Mouse (Mus musculus): ENCODE results near the gene Hsd11b1. TPM values are rescaled to one million over a fixed set of nuclear protein-coding genes. Genes with fewer than 3 reads are reported as not detected.

Gene Hsd11b1
- 184 and 200 TPM in 2 replicates for polyA plus RNA-seq (2015; fragmentation: Nextera tagmentation; extraction: Ambion mirVana)

DNA sequence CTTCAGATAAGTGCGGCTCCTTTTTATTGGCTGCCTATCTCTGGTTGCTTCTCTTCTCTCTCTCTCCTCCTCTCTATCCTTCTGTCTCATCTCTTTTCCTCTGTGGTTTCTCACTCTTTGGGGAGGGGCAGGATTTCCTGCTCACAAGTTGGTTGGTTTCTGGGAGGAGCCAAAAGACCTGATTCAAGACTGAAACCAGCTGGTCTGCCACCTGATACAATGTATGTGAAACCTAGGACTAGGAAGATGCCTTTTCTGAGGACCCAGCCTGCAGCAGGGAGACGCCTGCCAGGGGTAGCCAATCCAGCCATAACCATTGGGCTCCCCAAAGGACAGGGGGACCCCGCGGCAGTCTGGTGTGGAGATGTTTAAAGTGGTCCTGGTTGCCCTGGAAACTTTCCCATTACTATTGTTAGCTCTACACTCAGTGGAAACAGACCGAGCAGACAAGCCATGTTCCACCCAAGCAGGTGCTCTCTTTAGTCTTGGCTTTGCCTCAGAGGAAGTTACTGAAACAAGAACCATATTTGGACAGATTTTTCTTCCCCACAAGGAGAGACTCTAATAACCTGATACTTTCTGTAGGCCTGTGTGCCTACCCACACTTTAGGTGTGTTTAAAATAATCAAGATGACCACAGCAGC is at the start of gene Hsd11b1:
Gene Hsd11b1, minus strand, starts transcription at position 121 of the 644 bp plus-strand sequence.
- Histone ChIP-seq H3K9ac (replicated peaks; ENCODE audit: low read depth) (no peak within 1 kb of the TSS), H3K9me3 (ENCODE audit: low read length) (no peaks in the 10 kb centered on the region), H3K27ac (ENCODE audit: low read length) (peak within 1 kb of the TSS; percentile 85), H3K4me3 (ENCODE audit: low read depth, low read length) (peak within 1 kb of the TSS; percentile 6), H3K36me3 (ENCODE audit: insufficient read depth, low read length) (no peaks in the 10 kb centered on the region), H3K27me3 (replicated peaks; ENCODE audit: insufficient read depth, low read length) (no peaks in the 10 kb centered on the region), H3K4me2 (replicated peaks; ENCODE audit: low read depth, low read length) (peak within 1 kb of the TSS; percentile 45), H3K4me1 (ENCODE audit: insufficient read depth, low read depth, low read length) (peaks cover 5% of the 10 kb centered on the region; the same call in 1 of the 2 replicates)
- peak; percentile 29 for ATAC-seq
- no peak for TF ChIP-seq CTCF (IDR thresholded peaks at IDR 0.05)
- TF ChIP-seq EP300 (IDR thresholded peaks at IDR 0.05), result no peak
- DNase-seq (ENCODE audit: low spot score), result peak; percentile 72
- 53% methylated on average over 5 of the region's 5 CpGs for WGBS

DNA sequence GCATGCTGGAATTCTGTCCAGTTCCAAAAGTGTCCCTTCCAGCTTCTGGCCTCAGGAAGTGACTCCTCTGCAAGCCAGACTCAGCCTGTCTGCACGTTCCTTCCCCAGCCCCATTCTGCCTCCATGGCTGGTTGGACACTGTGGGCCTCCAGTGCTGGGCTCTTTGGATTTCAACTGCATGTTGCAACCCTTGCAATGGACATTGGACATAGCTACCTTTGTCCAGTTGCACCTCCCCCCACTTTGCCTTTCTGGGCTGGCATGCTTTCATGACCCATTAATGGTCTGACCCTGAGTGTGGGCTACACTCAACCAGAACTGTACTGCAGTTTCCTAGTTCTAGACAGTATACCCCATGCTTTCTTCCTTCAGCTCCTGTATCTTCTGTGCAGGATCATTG is 47.7 kb upstream of the Hsd11b1 start:
- peak overlapping the region; percentile 58; the same call in 1 of the 2 replicates for H3K27ac ChIP-seq (ENCODE audit: low read length)
- H3K4me1 ChIP-seq (ENCODE audit: insufficient read depth, low read depth, low read length), result peaks cover 3% of the 10 kb centered on the region; the same call in 1 of the 2 replicates
- WGBS, result 53% methylated on average over 1 of the region's 1 CpGs
- no peak overlapping the region for H3K4me2 ChIP-seq (replicated peaks; ENCODE audit: low read depth, low read length)
- ATAC-seq (no peak), DNase-seq (ENCODE audit: low spot score) (no peak)
- no peak overlapping the region for H3K4me3 ChIP-seq (ENCODE audit: low read depth, low read length)
- H3K9ac ChIP-seq (replicated peaks; ENCODE audit: low read depth), result no peak overlapping the region
- H3K36me3 ChIP-seq (ENCODE audit: insufficient read depth, low read length), result no peaks in the 10 kb centered on the region
- TF ChIP-seq EP300 (IDR thresholded peaks at IDR 0.05), result no peak
- TF ChIP-seq CTCF (IDR thresholded peaks at IDR 0.05), result no peak
- H3K27me3 ChIP-seq (replicated peaks; ENCODE audit: insufficient read depth, low read length), result no peaks in the 10 kb centered on the region
- H3K9me3 ChIP-seq (ENCODE audit: low read length), result no peaks in the 10 kb centered on the region

DNA sequence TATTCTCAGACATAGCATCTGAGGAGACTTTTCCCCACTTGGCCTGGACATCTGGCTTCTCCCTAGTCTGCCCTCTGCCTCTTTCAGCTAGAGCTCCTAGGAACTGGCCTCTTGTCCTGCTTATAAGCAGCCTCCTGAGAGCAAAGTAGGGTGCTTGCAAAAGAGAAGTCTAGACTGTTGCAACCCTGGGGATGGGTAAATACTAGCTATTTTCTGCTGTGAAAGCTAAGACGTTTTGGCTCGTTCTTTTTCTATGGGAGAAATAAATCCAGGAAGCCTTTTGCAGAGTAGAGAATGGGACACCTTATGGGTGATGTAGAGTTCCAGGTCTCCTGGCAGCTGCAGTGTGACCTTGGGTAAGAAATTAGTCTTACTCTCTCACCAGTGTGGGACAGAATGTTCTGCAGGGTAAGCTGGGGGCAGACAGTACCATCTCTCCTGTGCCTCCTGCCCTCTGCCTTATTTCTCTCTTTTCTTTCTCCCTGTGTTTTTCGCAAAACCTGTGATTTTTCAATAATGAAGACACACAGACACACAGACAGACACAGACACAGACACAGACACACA is 46.7 kb upstream of the Hsd11b1 start:
- Histone ChIP-seq H3K27me3 (replicated peaks; ENCODE audit: insufficient read depth, low read length) (no peaks in the 10 kb centered on the region), H3K4me1 (ENCODE audit: insufficient read depth, low read depth, low read length) (peaks cover 3% of the 10 kb centered on the region; the same call in 1 of the 2 replicates), H3K9me3 (ENCODE audit: low read length) (no peaks in the 10 kb centered on the region), H3K36me3 (ENCODE audit: insufficient read depth, low read length) (no peaks in the 10 kb centered on the region), H3K4me2 (replicated peaks; ENCODE audit: low read depth, low read length) (no peak overlapping the region), H3K27ac (ENCODE audit: low read length) (peak overlapping the region; percentile 58; the same call in 1 of the 2 replicates), H3K9ac (replicated peaks; ENCODE audit: low read depth) (no peak overlapping the region), H3K4me3 (ENCODE audit: low read depth, low read length) (no peak overlapping the region)
- ATAC-seq (peak; percentile 85), DNase-seq (ENCODE audit: low spot score) (peak; percentile 87)
- 54% methylated on average over 3 of the region's 3 CpGs for WGBS
- TF ChIP-seq EP300 (IDR thresholded peaks at IDR 0.05) (no peak), CTCF (IDR thresholded peaks at IDR 0.05) (no peak)

DNA sequence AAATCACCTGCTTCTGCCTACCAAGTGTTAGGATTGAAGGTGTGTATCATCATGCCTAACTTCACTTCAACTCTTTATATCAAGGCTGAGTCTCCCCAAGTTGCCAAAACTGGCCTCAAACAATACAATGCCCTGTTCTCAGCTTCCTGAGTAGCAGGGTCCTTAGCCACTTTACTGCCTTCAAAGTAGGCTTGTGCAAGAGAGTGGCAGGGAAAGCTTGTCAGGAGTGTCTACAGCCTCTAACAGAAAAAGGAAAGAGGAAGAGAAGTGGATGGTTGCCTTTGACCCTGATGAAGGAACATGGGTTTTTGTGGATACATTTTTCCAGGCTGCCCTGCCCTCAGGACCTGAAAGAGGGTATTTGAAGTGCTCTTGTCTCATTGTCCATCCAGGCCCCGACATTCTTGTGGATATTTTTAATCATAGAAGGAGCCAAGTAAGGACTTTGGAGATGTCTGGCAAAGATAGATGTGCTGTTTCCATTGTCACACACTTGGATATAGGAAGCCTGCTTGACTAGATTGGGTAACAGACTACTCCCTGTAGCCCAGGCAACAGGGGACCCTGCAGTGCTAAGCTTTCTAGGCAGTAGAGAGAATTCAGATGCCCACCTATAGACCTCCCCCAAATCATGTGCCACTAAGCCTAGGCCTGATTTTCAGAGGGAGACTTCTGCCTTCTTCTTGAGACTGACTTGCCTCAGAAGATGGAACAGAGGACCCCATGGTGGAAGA is 46.1 kb upstream of the Hsd11b1 start:
- 21% methylated on average over 1 of the region's 1 CpGs for WGBS
- Histone ChIP-seq H3K36me3 (ENCODE audit: insufficient read depth, low read length) (no peaks in the 10 kb centered on the region), H3K4me2 (replicated peaks; ENCODE audit: low read depth, low read length) (no peak overlapping the region), H3K27ac (ENCODE audit: low read length) (peak overlapping the region; percentile 58; the same call in 1 of the 2 replicates), H3K27me3 (replicated peaks; ENCODE audit: insufficient read depth, low read length) (no peaks in the 10 kb centered on the region), H3K4me1 (ENCODE audit: insufficient read depth, low read depth, low read length) (peaks cover 3% of the 10 kb centered on the region; the same call in 1 of the 2 replicates), H3K9ac (replicated peaks; ENCODE audit: low read depth) (no peak overlapping the region), H3K9me3 (ENCODE audit: low read length) (no peaks in the 10 kb centered on the region), H3K4me3 (ENCODE audit: low read depth, low read length) (no peak overlapping the region)
- DNase-seq (ENCODE audit: low spot score) (peak; percentile 82), ATAC-seq (peak; percentile 82)
- TF ChIP-seq CTCF (IDR thresholded peaks at IDR 0.05) (no peak), EP300 (IDR thresholded peaks at IDR 0.05) (0 out of 2 replicates have a peak, but pooled peaks have one; percentile 31)

DNA sequence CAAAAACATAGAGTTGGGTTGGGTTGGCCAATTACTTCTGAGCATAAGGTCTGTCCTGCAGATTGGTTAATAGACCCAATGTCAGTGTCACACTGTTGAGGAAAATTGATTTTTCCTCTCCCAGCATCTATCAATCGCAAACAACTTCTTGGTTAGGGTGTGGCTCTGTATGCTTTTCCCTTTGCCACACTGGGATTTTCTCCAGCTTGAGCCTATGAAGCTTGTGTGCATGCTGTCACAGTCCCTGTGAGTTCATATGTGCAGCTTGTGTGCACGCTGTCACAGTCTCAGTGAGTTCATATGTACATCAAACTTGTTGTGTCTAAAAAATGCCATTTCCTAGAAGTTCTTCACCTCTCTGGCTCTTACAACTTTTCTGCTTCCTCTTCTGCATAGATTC is 43.0 kb upstream of the Hsd11b1 start:
- H3K4me2 ChIP-seq (replicated peaks; ENCODE audit: low read depth, low read length), result no peak overlapping the region
- no peaks in the 10 kb centered on the region for H3K36me3 ChIP-seq (ENCODE audit: insufficient read depth, low read length)
- DNase-seq (ENCODE audit: low spot score) (no peak), ATAC-seq (no peak)
- no peak overlapping the region for H3K27ac ChIP-seq (ENCODE audit: low read length)
- TF ChIP-seq CTCF (IDR thresholded peaks at IDR 0.05), result no peak
- TF ChIP-seq EP300 (IDR thresholded peaks at IDR 0.05), result no peak
- H3K27me3 ChIP-seq (replicated peaks; ENCODE audit: insufficient read depth, low read length), result no peaks in the 10 kb centered on the region
- H3K9me3 ChIP-seq (ENCODE audit: low read length), result no peaks in the 10 kb centered on the region
- peaks cover 3% of the 10 kb centered on the region; the same call in 1 of the 2 replicates for H3K4me1 ChIP-seq (ENCODE audit: insufficient read depth, low read depth, low read length)
- H3K4me3 ChIP-seq (ENCODE audit: low read depth, low read length), result no peak overlapping the region
- H3K9ac ChIP-seq (replicated peaks; ENCODE audit: low read depth), result no peak overlapping the region
- 87% methylated on average over 2 of the region's 2 CpGs for WGBS

DNA sequence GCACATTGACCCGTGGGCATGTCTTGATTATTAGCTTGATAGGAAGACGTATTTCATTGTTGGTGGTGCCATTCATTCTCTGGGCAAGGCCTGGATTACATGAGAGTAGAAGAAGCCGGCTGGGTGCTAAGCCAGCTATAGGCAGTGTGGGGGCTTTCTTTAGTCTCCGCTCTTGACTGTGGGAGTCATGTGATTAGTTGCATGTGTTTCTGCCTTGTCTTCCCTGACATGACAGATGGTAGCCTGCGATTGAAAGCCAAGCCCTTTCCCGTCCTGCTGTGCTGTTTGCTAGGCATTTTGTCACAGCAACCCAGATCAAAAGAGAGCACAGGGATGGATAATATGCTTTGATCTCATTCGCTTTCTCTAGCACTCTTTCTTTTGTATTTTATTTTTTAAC is 41.5 kb upstream of the Hsd11b1 start:
- TF ChIP-seq EP300 (IDR thresholded peaks at IDR 0.05), result no peak
- TF ChIP-seq CTCF (IDR thresholded peaks at IDR 0.05), result no peak
- H3K27ac ChIP-seq (ENCODE audit: low read length), result no peak overlapping the region
- no peaks in the 10 kb centered on the region for H3K4me1 ChIP-seq (ENCODE audit: insufficient read depth, low read depth, low read length)
- no peak for ATAC-seq
- H3K27me3 ChIP-seq (replicated peaks; ENCODE audit: insufficient read depth, low read length), result no peaks in the 10 kb centered on the region
- H3K36me3 ChIP-seq (ENCODE audit: insufficient read depth, low read length), result no peaks in the 10 kb centered on the region
- H3K4me2 ChIP-seq (replicated peaks; ENCODE audit: low read depth, low read length), result no peak overlapping the region
- H3K9me3 ChIP-seq (ENCODE audit: low read length), result no peaks in the 10 kb centered on the region
- WGBS, result 38% methylated on average over 7 of the region's 7 CpGs
- no peak for DNase-seq (ENCODE audit: low spot score)
- no peak overlapping the region for H3K4me3 ChIP-seq (ENCODE audit: low read depth, low read length)
- no peak overlapping the region for H3K9ac ChIP-seq (replicated peaks; ENCODE audit: low read depth)
